Mouse (Mus musculus) lung, adult 2 months (tissue): ENCODE measurements around the gene Kif27. TPM values are rescaled to one million over a fixed set of nuclear protein-coding genes. Genes with fewer than 3 reads are reported as not detected.
A peak's percentile ranks its signal among the peaks of the same experiment; 100 is the strongest.

ENCODE experiments used
- DNase-seq: peaks from one replicate; pipeline ENCODE4 v3.0.0; 2022
- H3K4me1 ChIP-seq: fragments of 200-500 bp; 2 replicates; pipeline ENCODE4 v1.6.1; 2011; ENCODE audit warnings: low read length; ENCODE audit not compliant: control insufficient read depth, insufficient read depth
- H3K4me3 ChIP-seq: fragments of 200-500 bp; replicated peaks from 2 replicates; pipeline ENCODE3; 2011; ENCODE audit warnings: low read depth, mild to moderate bottlenecking, control low read depth, low read length; ENCODE audit errors: extremely low read depth
- CTCF ChIP-seq: fragments of 200-500 bp; IDR thresholded peaks from 2 replicates; pipeline ENCODE4 v1.5.1; 2011; ENCODE audit warnings: mild to moderate bottlenecking, low read length, control low read depth; ENCODE audit not compliant: insufficient read depth
- POLR2A ChIP-seq: fragments of 200-500 bp; IDR thresholded peaks from 2 replicates; pipeline ENCODE4 v1.6.1; 2011; ENCODE audit warnings: low read depth, mild to moderate bottlenecking, control low read depth, low read length, borderline replicate concordance; ENCODE audit errors: extremely low read depth
- WGBS: fragments of 180-500 bp; shearing (Covaris S2); methylation state at CpG from one replicate; pipeline ENCODE4 v1.1.7; 2018; 5-methylcytosine and 5-hydroxymethylcytosine counted together
- polyA plus RNA-seq: library from polyadenylated mRNA; depleted of rRNA; stranded (reverse); fragments of >200 nt; gene quantifications from 2 replicates; pipeline ENCODE4 v1.2.3, GENCODE M21; 2012

The Kif27 gene
- polyA plus RNA-seq, 1 experiment, result 0.96 TPM

DNA sequence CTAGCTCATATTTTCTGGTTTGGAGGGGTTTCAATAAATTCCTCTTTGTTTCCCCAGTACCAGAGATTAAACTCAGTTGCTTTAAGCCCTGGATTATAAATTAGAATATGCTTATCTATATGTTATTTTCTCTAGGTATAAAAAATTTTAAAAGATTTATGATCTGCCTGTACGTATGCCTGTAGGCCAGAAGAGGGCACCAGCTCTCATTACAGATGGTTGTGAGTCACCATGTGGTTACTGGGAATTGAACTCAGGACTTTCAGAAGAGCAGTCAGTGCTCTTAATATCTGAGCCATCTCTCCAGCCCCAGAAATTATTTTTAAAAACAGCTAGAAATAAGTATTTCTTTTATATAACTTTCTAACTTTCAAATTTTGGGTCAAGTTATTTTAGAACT lies 69.6 kb downstream of the Kif27 start:
- TF ChIP-seq CTCF (no peak), POLR2A (no peak)
- WGBS, result 85% methylated on average over 1 of the region's 1 CpGs
- Histone ChIP-seq H3K4me3 (no peak overlapping the region), H3K4me1 (no peaks in the 10 kb centered on the region)
- DNase-seq, result no peak

DNA sequence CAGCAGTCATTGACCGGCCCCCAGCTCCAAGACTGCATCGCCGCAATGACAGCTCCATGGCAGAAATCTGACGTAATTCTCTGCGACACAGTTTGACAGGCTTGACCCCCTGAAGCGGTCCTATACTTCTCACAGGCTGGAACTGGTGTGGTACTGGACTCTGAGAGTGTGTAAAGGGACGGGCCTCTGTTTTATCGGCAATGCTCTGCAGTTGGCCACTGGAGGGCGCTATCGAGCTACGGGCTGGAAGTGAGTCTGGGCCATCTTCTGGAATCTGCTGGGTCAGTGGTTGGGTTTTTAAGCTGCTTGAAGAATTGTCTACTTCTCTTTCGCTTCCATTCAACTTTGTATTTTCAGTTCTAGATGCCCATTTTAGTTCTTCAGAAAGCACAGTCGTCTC lies 71.1 kb downstream of the Kif27 start:
- Histone ChIP-seq H3K4me1 (no peaks in the 10 kb centered on the region), H3K4me3 (no peak overlapping the region)
- WGBS, result 15% methylated on average over 13 of the region's 13 CpGs
- peak; percentile 83 for DNase-seq
- TF ChIP-seq POLR2A (no peak), CTCF (peak; percentile 97)

DNA sequence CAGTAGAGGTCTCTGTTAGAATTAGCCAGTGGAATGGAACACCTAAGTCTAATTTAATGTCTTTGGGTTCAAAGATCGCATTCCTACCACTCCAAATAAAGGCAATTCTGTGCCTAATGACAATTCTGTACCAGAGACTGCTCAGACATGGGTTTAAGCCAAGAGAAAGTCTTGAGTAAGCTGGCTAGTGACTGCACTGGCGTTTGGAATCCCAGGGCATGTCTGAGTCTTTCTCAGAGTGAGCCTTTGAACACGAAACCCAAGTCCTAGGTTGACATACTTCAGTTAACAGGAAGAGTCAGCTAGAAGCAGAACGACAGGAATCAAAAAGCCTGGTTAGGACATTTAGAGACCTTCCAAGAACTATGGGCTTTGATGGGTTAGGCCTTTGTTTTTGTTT lies 75.5 kb downstream of the Kif27 start:
- WGBS, result 67% methylated on average over 4 of the region's 4 CpGs
- Histone ChIP-seq H3K4me3 (no peak overlapping the region), H3K4me1 (no peaks in the 10 kb centered on the region)
- TF ChIP-seq POLR2A (no peak), CTCF (no peak)
- DNase-seq, result no peak

DNA sequence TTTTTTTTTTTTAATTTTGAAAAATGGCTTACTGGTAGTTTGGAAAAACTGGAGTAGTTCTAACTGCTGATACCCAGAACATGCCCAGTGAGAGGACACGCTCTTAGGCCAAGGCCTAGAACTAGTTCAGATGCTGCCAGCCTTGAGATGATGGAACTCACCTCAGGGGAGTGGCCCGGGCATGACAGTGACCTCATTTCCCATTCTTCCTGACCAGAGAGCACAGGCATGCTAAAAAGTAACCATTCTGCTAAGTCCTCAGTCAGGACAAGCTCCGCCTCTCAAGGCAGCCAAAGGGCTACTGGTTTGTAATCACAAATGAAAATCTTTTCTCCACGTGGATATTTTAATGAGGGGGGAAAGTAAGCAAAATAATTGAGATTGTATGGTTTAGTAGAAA lies 77.0 kb downstream of the Kif27 start:
- no peak for TF ChIP-seq POLR2A
- no peak for TF ChIP-seq CTCF
- 54% methylated on average over 4 of the region's 4 CpGs for WGBS

DNA sequence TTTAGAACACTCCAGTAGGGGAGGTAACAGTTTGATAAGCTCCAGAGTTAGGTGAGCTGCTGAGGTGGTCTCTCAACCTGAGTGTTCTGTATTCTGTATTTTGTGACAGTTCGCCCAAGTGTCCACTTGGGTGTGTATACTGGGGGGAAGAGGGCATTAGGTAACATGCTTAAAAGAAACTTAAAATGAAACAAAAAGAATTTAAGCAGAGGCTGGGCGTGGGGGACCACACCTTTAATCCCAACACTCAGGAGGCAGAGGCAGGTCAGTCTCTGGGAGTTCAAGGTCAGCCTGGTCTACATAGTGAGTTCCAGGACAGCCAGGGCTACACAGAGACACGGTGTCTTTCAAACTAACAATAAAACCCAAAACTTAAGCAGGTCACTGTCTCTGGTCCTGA lies 78.4 kb downstream of the Kif27 start:
- DNase-seq, result no peak
- TF ChIP-seq CTCF (no peak), POLR2A (no peak)
- no peak overlapping the region for H3K4me3 ChIP-seq
- H3K4me1 ChIP-seq, result no peaks in the 10 kb centered on the region
- 85% methylated on average over 3 of the region's 3 CpGs for WGBS

More for the DNA sequence above, 77.0 kb downstream of the Kif27 start:
- Histone ChIP-seq H3K4me3 (no peak overlapping the region), H3K4me1 (no peaks in the 10 kb centered on the region)
- DNase-seq, result no peak

DNA sequence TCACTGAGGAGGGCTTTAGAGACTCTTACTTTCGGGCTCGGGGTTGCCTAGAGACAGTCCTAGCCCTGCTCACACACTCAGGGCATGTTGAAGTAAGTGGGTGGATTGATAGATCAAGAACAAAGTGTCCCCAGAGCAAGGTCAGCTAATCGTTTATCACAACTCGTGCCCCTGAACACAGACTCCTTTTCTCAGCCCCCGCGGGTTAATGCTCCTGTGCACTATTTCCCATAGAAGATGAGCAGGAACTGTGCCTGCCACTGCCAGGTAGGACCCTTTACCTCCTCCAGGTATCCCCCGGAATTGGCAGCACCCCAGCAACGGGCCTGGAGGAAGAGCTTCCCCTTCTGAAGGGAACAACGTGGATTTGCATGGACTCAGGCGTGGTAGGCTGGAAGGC lies 82.7 kb downstream of the Kif27 start:
- 75% methylated on average over 10 of the region's 10 CpGs for WGBS
- no peak overlapping the region for H3K4me3 ChIP-seq
- TF ChIP-seq POLR2A (no peak), CTCF (no peak)
- no peak for DNase-seq
- H3K4me1 ChIP-seq, result peaks cover 6% of the 10 kb centered on the region

DNA sequence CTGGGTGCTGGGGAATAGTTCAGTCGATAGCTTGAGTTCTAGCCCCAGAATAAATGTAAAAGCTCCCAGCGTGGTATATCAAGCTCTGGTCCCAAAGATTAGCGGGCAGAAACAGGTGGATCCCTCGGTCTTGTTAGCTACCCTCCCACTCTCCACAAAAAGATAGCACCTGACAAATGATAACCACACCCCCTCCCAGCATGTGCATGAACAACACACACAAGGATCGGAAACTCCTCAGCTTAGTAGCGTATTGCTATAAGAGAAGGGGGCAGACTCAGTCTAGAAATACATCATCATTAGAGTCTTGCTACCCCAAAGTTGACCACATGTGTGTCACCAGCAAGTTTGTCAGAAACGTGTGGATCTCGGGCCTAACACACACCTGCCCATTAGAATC lies 83.3 kb downstream of the Kif27 start, which contains the start of gene Gkap1:
Gene Gkap1, minus strand, starts transcription at position 101 of the 400 bp plus-strand sequence.
- Histone ChIP-seq H3K4me1 (peaks cover 6% of the 10 kb centered on the region), H3K4me3 (peak within 1 kb of the TSS; percentile 72)
- WGBS, result 85% methylated on average over 8 of the region's 8 CpGs
- TF ChIP-seq POLR2A (no peak), CTCF (no peak)
- no peak for DNase-seq

DNA sequence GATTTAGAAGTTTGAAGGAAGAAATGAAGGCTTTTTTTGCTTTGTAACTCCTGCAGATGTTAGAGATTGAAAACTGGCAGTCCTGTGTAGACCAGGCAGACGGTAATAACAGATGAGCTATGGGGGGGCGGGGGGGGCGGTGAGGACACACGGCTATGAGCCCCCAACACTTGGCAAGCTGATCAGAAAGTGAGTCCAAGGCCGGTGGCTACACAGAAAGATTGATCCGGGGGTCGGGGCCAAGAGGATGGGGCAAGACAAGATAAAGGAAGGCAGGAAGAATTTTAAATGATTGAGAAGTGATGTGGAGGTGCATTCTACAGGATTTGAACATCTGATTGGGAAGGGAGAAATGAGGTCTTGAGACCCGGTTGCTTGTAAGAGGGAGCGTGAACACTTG lies 83.8 kb downstream of the Kif27 start:
- H3K4me3 ChIP-seq, result no peak overlapping the region
- 34% methylated on average over 9 of the region's 9 CpGs for WGBS
- no peak for DNase-seq
- no peak for TF ChIP-seq POLR2A
- no peak for TF ChIP-seq CTCF
- H3K4me1 ChIP-seq, result peaks cover 6% of the 10 kb centered on the region

DNA sequence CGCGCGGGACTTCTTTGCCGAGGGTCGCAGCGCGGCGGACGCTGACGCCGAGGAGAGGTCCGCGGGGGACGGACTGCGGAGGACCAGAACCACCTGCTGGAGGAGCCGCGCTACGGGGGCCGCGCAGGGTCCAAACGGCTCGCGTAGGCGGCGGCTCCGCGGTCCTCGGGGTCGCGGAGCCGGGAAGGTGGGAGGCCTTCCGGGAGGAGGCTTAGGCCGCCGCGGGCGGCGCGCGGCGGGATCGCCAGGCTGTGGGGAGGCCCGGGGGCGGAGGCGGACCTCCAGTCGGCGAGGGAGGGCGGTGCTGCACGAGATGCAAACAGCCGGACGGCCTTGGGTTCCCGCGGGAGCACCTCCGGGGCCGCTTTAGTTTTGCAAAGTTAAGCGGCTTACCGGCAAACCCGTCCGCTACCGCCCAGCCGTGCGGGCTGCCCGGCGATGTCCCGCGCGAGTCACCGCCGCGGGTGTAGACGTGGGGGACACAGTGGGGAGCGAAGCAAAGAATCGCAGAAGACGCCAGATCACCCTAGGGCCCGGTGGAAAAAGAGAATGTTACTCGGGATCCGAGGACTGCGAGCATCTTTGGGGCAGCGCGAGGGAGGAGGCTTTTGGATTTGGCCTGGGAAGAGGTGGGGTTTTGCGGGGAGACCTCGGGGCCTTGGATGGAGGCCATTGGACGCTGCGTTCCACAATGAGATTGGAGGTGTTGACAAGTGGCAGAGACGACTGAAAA lies 84.5 kb downstream of the Kif27 start:
- WGBS, result under 1% methylated on average over 83 of the region's 84 CpGs
- TF ChIP-seq CTCF, result no peak
- no peak for TF ChIP-seq POLR2A
- Histone ChIP-seq H3K4me3 (peak overlapping the region; percentile 72), H3K4me1 (peaks cover 6% of the 10 kb centered on the region)
- peak; percentile 69 for DNase-seq

DNA sequence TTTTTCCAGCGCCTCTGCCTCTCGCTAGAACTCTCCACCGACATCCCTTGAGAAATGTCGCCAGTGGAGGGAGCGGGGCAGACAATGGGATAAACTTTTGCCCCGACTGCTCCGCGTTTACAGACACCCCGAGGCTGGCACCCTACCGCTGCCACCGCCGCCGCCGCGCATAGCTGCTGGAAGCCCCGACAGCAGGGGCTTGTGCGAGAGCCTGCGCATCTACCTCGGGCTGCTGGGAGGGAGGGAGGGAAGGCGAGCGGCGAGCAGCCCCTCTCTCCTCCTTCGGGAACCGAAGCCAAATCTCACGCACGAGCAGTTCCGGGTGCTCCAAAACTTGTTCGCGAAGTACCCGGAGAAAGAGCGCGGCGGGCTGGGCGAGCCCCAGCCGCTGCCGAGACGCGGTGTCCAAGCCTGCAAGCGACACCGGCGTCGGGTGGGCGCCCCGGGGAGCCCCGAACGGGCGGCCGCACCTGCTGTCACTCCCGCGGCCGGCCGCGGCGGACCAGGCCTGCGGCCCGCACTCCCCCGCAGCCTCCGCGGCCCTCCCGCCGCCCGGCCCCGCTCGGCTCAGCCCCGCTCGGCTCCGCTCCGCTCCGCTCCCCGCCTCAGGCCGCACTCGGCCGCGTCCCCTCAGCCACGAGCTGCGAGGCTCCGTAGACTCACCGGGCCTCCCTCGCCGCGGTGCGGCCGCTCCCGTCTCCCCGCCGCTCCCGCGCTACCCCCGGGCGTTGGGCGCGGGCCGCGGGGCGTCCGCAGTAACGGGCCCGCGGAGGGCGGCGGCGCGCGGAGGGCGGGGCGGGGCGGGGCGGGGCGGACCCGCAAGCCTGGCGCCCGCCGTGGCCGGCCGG lies 85.3 kb downstream of the Kif27 start:
- Histone ChIP-seq H3K4me3 (peak overlapping the region; percentile 72), H3K4me1 (peaks cover 6% of the 10 kb centered on the region)
- peak; percentile 47 for DNase-seq
- 1% methylated on average over 108 of the region's 115 CpGs for WGBS
- TF ChIP-seq POLR2A, result no peak
- TF ChIP-seq CTCF, result no peak
